Mouse (Mus musculus) spleen, adult 2 months (tissue): ENCODE data around the gene Plekho1.

Source experiments
- CTCF ChIP-seq: fragments of 200-500 bp; IDR thresholded peaks from 2 replicates; pipeline ENCODE4 v1.5.1; 2011; ENCODE audit warnings: mild to moderate bottlenecking, inconsistent platforms; ENCODE audit not compliant: insufficient read depth, insufficient read length, insufficient replicate concordance; ENCODE audit errors: extremely low read depth
- POLR2A ChIP-seq: fragments of 200-500 bp; IDR thresholded peaks from 2 replicates; pipeline ENCODE4 v1.6.1; 2011; ENCODE audit warnings: low read depth, low read length, inconsistent platforms

- TF ChIP-seq POLR2A: no peak
- no peak for TF ChIP-seq CTCF
Measured at GRCm38 (mm10) chr3:96033046-96033445, 37.2 kb upstream of the Plekho1 start.
